Mouse (Mus musculus): ENCODE measurements around the gene Mapk8ip2.

DNA sequence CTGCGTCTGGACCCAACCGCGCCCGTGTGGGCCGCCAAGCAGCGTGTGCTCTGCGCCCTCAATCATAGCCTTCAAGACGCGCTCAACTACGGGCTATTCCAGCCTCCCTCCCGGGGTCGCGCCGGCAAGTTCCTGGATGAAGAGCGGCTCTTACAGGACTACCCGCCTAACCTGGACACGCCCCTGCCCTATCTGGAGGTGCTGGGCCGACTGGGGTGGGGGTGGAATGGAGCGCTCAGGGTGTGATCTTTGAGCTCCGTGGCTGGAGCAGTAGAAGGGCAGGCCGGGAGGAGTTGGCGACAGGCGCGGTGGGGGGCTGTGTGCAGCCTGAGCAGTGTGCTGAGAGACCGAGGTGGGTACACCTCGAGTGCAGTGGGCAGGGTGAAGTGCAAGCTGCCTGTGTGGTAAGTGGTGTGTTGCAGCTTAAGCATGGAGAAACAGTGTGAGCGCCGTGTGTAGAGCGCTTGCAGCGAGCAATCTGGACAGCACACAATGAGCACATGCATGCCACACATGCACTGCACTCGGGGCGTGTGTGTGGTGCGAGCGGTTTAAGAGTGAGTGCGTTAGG, 46.6 kb downstream of the Mapk8ip2 start:
- TF ChIP-seq CTCF (IDR thresholded peaks at IDR 0.05; ENCODE audit: borderline replicate concordance, extremely low read depth, insufficient read depth, insufficient read length) (no peak), POLR2A (IDR thresholded peaks at IDR 0.05; ENCODE audit: borderline replicate concordance, extremely low read depth, insufficient read depth, insufficient read length, poor library complexity, severe bottlenecking) (no peak)
